ENCODE assay signal across 19 mouse cellular contexts in the genomic region with DNA sequence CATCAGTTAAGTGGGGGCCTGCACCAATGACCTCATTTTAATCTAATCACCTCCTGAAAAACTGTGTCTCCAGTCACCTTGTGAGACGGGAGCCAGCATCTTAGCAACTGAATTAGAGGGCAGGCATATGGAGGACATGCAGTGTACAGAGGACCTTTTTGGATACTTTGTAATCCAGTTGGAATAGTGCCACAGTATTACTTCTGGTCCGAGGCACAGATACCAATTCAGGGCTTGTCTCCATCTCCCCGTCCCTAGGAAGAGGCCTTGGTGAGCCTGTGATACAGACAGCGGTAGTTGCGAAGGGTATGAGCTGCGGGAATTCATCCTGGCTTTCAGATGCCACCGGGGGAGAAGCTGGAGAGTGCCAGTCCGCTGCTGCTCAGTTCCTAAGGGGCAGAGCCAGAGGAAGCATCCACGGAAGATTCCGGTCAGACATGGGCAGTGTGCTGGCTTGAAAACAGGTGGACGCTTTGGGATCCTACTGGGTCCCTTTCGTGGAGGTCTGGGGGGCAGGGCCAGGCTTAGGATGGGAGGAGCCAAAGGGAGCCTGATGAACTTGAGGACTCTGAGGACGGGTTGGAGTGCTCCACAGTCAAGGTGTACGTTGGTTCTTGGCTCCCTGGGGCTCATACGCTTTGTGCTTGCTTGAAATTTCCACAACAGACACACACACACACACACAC. TPM values are rescaled to one million over a fixed set of nuclear protein-coding genes. Genes with fewer than 3 reads are reported as not detected.
DNase-seq lines count a peak whose midpoint lies in the region; ATAC-seq and TF ChIP-seq lines count a peak whose summit lies in the region.
"Had no signal": no experiment of that assay in that cellular context is flagged by ENCODE, and none has a peak within 500 bp of the region (broad histone marks: within the 10 kb centered on the region; RNA-seq: fewer than 3 reads in every experiment).

No protein-coding gene starts in this region.

- peak overlapping the region; percentile 44; the same call in 1 of the 2 replicates for H3K9ac ChIP-seq in ES-E14 (ENCODE audit: insufficient read depth, low read depth, low read length, poor library complexity, severe bottlenecking)
- no peak overlapping the region for H3K9ac ChIP-seq in forebrain, embryonic 13.5 days
- H3K9ac ChIP-seq: forebrain, embryonic 12.5 days; heart, embryonic 13.5 days; hindbrain, embryonic 15.5 days; liver, embryonic 13.5 days; lung, embryonic 14.5 days; midbrain, embryonic 12.5 days; stomach, embryonic 15.5 days had no signal

- in situ Hi-C loops in ES-E14 (cut with MboI; ENCODE audit: low sequenced_read_pairs in 2 of 2, unreplicated experiment in 2 of 2) = no loop called here

- TF ChIP-seq POLR2A in thymus, adult 2 months (IDR thresholded peaks at IDR 0.05; ENCODE audit: control insufficient read depth, extremely low read depth, insufficient read depth, low read length, poor library complexity) = no peak

- no peak overlapping the region for H3K27ac ChIP-seq in ES-E14 (ENCODE audit: insufficient read depth, low read depth, low read length, poor library complexity, severe bottlenecking)
- H3K27ac ChIP-seq in thymus, adult 2 months (ENCODE audit: control insufficient read depth, insufficient read depth, low read length) = no peak overlapping the region
- H3K27ac ChIP-seq in forebrain, embryonic 13.5 days = no peak overlapping the region
- H3K27ac ChIP-seq: forebrain, embryonic 12.5 days; heart, embryonic 13.5 days; hindbrain, embryonic 15.5 days; kidney, postnatal 0 days; liver, embryonic 13.5 days; macrophage; midbrain, embryonic 12.5 days; stomach, embryonic 15.5 days had no signal

- no peak for TF ChIP-seq CTCF in E14TG2a.4 (conservative IDR thresholded peaks at IDR 0.05; ENCODE audit: low read length)
- no peak for TF ChIP-seq CTCF in thymus, adult 2 months (IDR thresholded peaks at IDR 0.05; ENCODE audit: borderline replicate concordance, control insufficient read depth, extremely low read depth, insufficient read depth, low read length, poor library complexity)

- WGBS in thymus, adult 2 months = 90% methylated on average over 15 of the region's 15 CpGs
- WGBS in forebrain, embryonic 13.5 days = 54% methylated on average over 15 of the region's 15 CpGs

- no peak for ATAC-seq in forebrain, embryonic 13.5 days

- peak overlapping the region; percentile 30 for H3K4me3 ChIP-seq in E14TG2a.4 (replicated peaks; ENCODE audit: low read length)
- H3K4me3 ChIP-seq in ES-E14 (ENCODE audit: insufficient read depth in 1 of 2, low read depth in 1 of 2, low read length in 2 of 2, poor library complexity in 1 of 2, severe bottlenecking in 1 of 2) = peak overlapping the region in 1 of 2 experiments; percentile 52; a peak in 1 of 4 replicates
- H3K4me3 ChIP-seq in thymus, adult 2 months (ENCODE audit: control insufficient read depth, insufficient read depth, low read length) = no peak overlapping the region
- H3K4me3 ChIP-seq in forebrain, embryonic 13.5 days = no peak overlapping the region
- H3K4me3 ChIP-seq: forebrain, embryonic 12.5 days; heart, embryonic 13.5 days; hindbrain, embryonic 15.5 days; liver, embryonic 13.5 days; midbrain, embryonic 12.5 days; stomach, embryonic 15.5 days had no signal

- DNase-seq in left cerebral cortex, postnatal 4 days = peak; percentile 18
- no peak for DNase-seq in left cerebral cortex, adult 18-20 months (ENCODE audit: low spot score in 2 of 2)
- DNase-seq in ES-E14 (ENCODE audit: low read depth, low spot score) = no peak
- DNase-seq in cerebellum, adult 9-10 months = peak; percentile 51
- DNase-seq in thymus, adult 2 months = no peak
- DNase-seq in layer of hippocampus, adult 18-20 months (ENCODE audit: low spot score in 2 of 2) = no peak
- DNase-seq: adrenal gland, adult 8-10 months; kidney, adult 11 months; liver, embryonic 13.5 days had no signal

- peaks cover 37% of the 10 kb centered on the region for H3K36me3 ChIP-seq in E14TG2a.4 (ENCODE audit: insufficient read depth, low read length)
- H3K36me3 ChIP-seq in ES-E14 (ENCODE audit: control insufficient read depth, insufficient read depth, low read length, poor library complexity, severe bottlenecking) = peaks cover 21% of the 10 kb centered on the region
- no peaks in the 10 kb centered on the region for H3K36me3 ChIP-seq in thymus, adult 2 months (ENCODE audit: control insufficient read depth, insufficient read depth, low read length)
- no peaks in the 10 kb centered on the region for H3K36me3 ChIP-seq in forebrain, embryonic 13.5 days (ENCODE audit: poor library complexity, severe bottlenecking)
- H3K36me3 ChIP-seq: forebrain, embryonic 12.5 days; heart, embryonic 13.5 days; hindbrain, embryonic 15.5 days; liver, embryonic 13.5 days; midbrain, embryonic 12.5 days; stomach, embryonic 15.5 days had no signal

- intact Hi-C loops in left cerebral cortex, postnatal 4 days (cut with DNase I) = loop anchor here (5.0 kb wide), 1 partner anchor 35 kb away; no protein-coding TSS in a partner anchor

- no peak overlapping the region for H3K4me2 ChIP-seq in forebrain, embryonic 13.5 days
- H3K4me2 ChIP-seq: forebrain, embryonic 12.5 days; heart, embryonic 13.5 days; hindbrain, embryonic 15.5 days; liver, embryonic 13.5 days; lung, embryonic 14.5 days; midbrain, embryonic 12.5 days; stomach, embryonic 15.5 days had no signal

- H3K9me3 ChIP-seq in E14TG2a.4 (ENCODE audit: low read length) (no peaks in the 10 kb centered on the region), ES-E14 (ENCODE audit: control insufficient read depth, insufficient read depth, low read depth, low read length) (no peaks in the 10 kb centered on the region)
- no peaks in the 10 kb centered on the region for H3K9me3 ChIP-seq in forebrain, embryonic 13.5 days (replicated peaks)
- H3K9me3 ChIP-seq: forebrain, embryonic 12.5 days; heart, embryonic 13.5 days; hindbrain, embryonic 15.5 days; liver, embryonic 13.5 days; midbrain, embryonic 12.5 days; stomach, embryonic 15.5 days had no signal

- H3K27me3 ChIP-seq in E14TG2a.4 (ENCODE audit: insufficient read depth, low read length) = peaks cover 6% of the 10 kb centered on the region
- H3K27me3 ChIP-seq in thymus, adult 2 months (ENCODE audit: control insufficient read depth, insufficient read depth, low read length) = no peaks in the 10 kb centered on the region; the same call in 1 of the 2 replicates
- 0 out of 2 replicates have a peak, but pooled peaks cover 3% of the 10 kb centered on the region for H3K27me3 ChIP-seq in forebrain, embryonic 13.5 days
- H3K27me3 ChIP-seq: hindbrain, embryonic 15.5 days; liver, embryonic 13.5 days; midbrain, embryonic 12.5 days; stomach, embryonic 15.5 days had no signal

- H3K4me1 ChIP-seq in E14TG2a.4 (replicated peaks; ENCODE audit: low read depth, low read length) (peaks cover 35% of the 10 kb centered on the region), ES-E14 (ENCODE audit: control insufficient read depth in 2 of 2, insufficient read depth in 2 of 2, low read length in 2 of 2, poor library complexity in 1 of 2) (peaks cover 0 to 12% of the 10 kb centered on the region in 2 experiments; a peak in 1 of 4 replicates)
- H3K4me1 ChIP-seq in thymus, adult 2 months (replicated peaks; ENCODE audit: control insufficient read depth, insufficient read depth, low read length) = no peaks in the 10 kb centered on the region
- H3K4me1 ChIP-seq in forebrain, embryonic 13.5 days = no peaks in the 10 kb centered on the region
- H3K4me1 ChIP-seq: forebrain, embryonic 12.5 days; hindbrain, embryonic 15.5 days; liver, embryonic 13.5 days; midbrain, embryonic 12.5 days; stomach, embryonic 15.5 days had no signal

TF ChIP-seq in ES-E14, 5 proteins besides CTCF, POLR2A, EP300 and RAD21:
- TF ChIP-seq MAFK (IDR thresholded peaks at IDR 0.05; ENCODE audit: insufficient read depth, low read depth, low read length) (no peak), ZNF384 (IDR thresholded peaks at IDR 0.05; ENCODE audit: low read depth, low read length) (no peak), HCFC1 (IDR thresholded peaks at IDR 0.05; ENCODE audit: borderline replicate concordance, insufficient read depth, low read length) (no peak), ZC3H11A (IDR thresholded peaks at IDR 0.05; ENCODE audit: borderline replicate concordance, low read depth, low read length) (no peak), CHD2 (IDR thresholded peaks at IDR 0.05; ENCODE audit: low read depth, low read length) (no peak)

RNA-seq across cellular contexts. Expression of a gene that starts 14.6 kb away (rescaled TPM):
- total RNA-seq in left cerebral cortex, postnatal 4 days (2021) = 1 to 10 TPM; 1.2 to 1.5 TPM
- total RNA-seq in left cerebral cortex, adult 18-20 months (2021) = 1 to 10 TPM; 1.4 to 2.0 TPM
- 0.58 and 0.71 TPM in 2 replicates for total RNA-seq in ES-E14 (2012; rRNA removed)
- 7.4 TPM in 2 replicates for polyA plus RNA-seq in thymus, adult 2 months (2012; rRNA removed)
- total RNA-seq in layer of hippocampus, adult 18-20 months (2021) = 1 to 10 TPM; 1.2 to 1.5 TPM
- polyA plus RNA-seq in forebrain, embryonic 13.5 days (2015; fragmentation: Nextera tagmentation; extraction: Ambion mirVana) = 0.08 and 0.19 TPM in 2 replicates

RNA-seq across cellular contexts. Expression of a gene that starts 46.5 kb away (rescaled TPM):
- total RNA-seq in left cerebral cortex, postnatal 4 days (2021) = 1 to 10 TPM; 1.4 to 1.5 TPM
- total RNA-seq in left cerebral cortex, adult 18-20 months (2021) = 1 to 10 TPM; 7.3 to 8.2 TPM
- 2.4 and 3.2 TPM in 2 replicates for total RNA-seq in ES-E14 (2012; rRNA removed)
- polyA plus RNA-seq in thymus, adult 2 months (2012; rRNA removed) = 1.2 and 2.1 TPM in 2 replicates
- 1 to 10 TPM; 4.9 to 6.0 TPM for total RNA-seq in layer of hippocampus, adult 18-20 months (2021)
- 1.7 and 1.9 TPM in 2 replicates for polyA plus RNA-seq in forebrain, embryonic 13.5 days (2015; fragmentation: Nextera tagmentation; extraction: Ambion mirVana)

Comparison
In these comparisons a context has a peak if more than half of its experiments do, and no peak if none do; other contexts are left out.
1. DNase-seq: peak in left cerebral cortex, postnatal 4 days (single experiment) and cerebellum, adult 9-10 months (single experiment); none in left cerebral cortex, adult 18-20 months (0 of 2), ES-E14 (single experiment), thymus, adult 2 months (single experiment) and layer of hippocampus, adult 18-20 months (0 of 2).